Mouse (Mus musculus) myocyte (in vitro differentiated cells): ENCODE results near the gene Rcc2. TPM values are rescaled to one million over a fixed set of nuclear protein-coding genes. Genes with fewer than 3 reads are reported as not detected.

Source experiments
- H3K27me3 ChIP-seq: one replicate; pipeline ENCODE4 v1.6.1; 2011; ENCODE audit not compliant: control insufficient read depth, insufficient read depth, insufficient read length
- H3K36me3 ChIP-seq: one replicate; pipeline ENCODE4 v1.6.1; 2011; ENCODE audit not compliant: control insufficient read depth, insufficient read depth
- H3K4me2 ChIP-seq: one replicate; pipeline ENCODE4 v1.6.1; 2011; ENCODE audit warnings: low read depth, control low read depth
- H3K4me3 ChIP-seq: one replicate; pipeline ENCODE4 v1.5.1; 2011; ENCODE audit warnings: mild to moderate bottlenecking, control low read depth, moderate library complexity
- H3K79me2 ChIP-seq: one replicate; pipeline ENCODE4 v1.6.1; 2011; ENCODE audit not compliant: control insufficient read depth, insufficient read depth
- H3ac ChIP-seq: one replicate; pipeline ENCODE4 v1.6.1; 2011; ENCODE audit not compliant: control insufficient read depth, insufficient read length
- CEBPB ChIP-seq: IDR thresholded peaks from 2 replicates; pipeline ENCODE4 v1.6.1; 2011; ENCODE audit warnings: mild to moderate bottlenecking, moderate library complexity; ENCODE audit not compliant: poor library complexity, insufficient read depth, severe bottlenecking
- E2F4 ChIP-seq: IDR thresholded peaks from one replicate; pipeline ENCODE4 v1.6.1; 2011; ENCODE audit warnings: mild to moderate bottlenecking, control low read depth, moderate library complexity; ENCODE audit not compliant: insufficient read depth
- MAX ChIP-seq: IDR thresholded peaks from one replicate; pipeline ENCODE4 v1.6.1; 2011; ENCODE audit warnings: low read depth, mild to moderate bottlenecking, control low read depth
- MYOD1 ChIP-seq, 3 experiments: IDR thresholded peaks; one replicate each; pipeline ENCODE4 v1.6.1; 2011; ENCODE audit warnings: control low read depth in 2 of 3, low read depth in 2 of 3, mild to moderate bottlenecking in 2 of 3, moderate library complexity in 1 of 3; ENCODE audit not compliant: insufficient read length in 2 of 3, control insufficient read depth in 1 of 3
- MYOG ChIP-seq, 3 experiments: IDR thresholded peaks; one replicate each; pipeline ENCODE4 v1.6.1; 2011; ENCODE audit warnings: control low read depth in 2 of 3, low read depth in 2 of 3, mild to moderate bottlenecking in 2 of 3; ENCODE audit not compliant: insufficient read length in 2 of 3, control insufficient read depth in 1 of 3, insufficient read depth in 1 of 3
- POLR2A ChIP-seq: IDR thresholded peaks from one replicate; pipeline ENCODE4 v1.6.1; 2011; ENCODE audit warnings: low read depth, mild to moderate bottlenecking, control low read depth, moderate library complexity; ENCODE audit not compliant: insufficient read length
- POLR2AphosphoS2 ChIP-seq: IDR thresholded peaks from one replicate; pipeline ENCODE4 v1.6.1; 2011; ENCODE audit warnings: low read depth, control low read depth; ENCODE audit not compliant: insufficient read length
- REST ChIP-seq: IDR thresholded peaks from one replicate; pipeline ENCODE4 v1.6.1; 2011; ENCODE audit warnings: mild to moderate bottlenecking, control low read depth, moderate library complexity; ENCODE audit not compliant: insufficient read depth, insufficient read length
- SRF ChIP-seq: IDR thresholded peaks from one replicate; pipeline ENCODE4 v1.6.1; 2011; ENCODE audit warnings: low read depth; ENCODE audit not compliant: control insufficient read depth, insufficient read length
- TCF12 ChIP-seq: IDR thresholded peaks from one replicate; pipeline ENCODE4 v1.6.1; 2011; ENCODE audit warnings: mild to moderate bottlenecking, control low read depth; ENCODE audit not compliant: poor library complexity, insufficient read depth, severe bottlenecking
- TCF3 ChIP-seq: IDR thresholded peaks from one replicate; pipeline ENCODE4 v1.6.1; 2011; ENCODE audit warnings: low read depth, control low read depth; ENCODE audit not compliant: insufficient read length
- USF1 ChIP-seq: IDR thresholded peaks from one replicate; pipeline ENCODE4 v1.6.1; 2011; ENCODE audit warnings: low read depth, mild to moderate bottlenecking, control low read depth, moderate library complexity
- polyA plus RNA-seq: library from polyadenylated mRNA; unstranded; fragments of >200 nt; fragmentation: generic; extraction: Trizol; gene quantifications from one replicate; pipeline ENCODE4 v1.2.1, GENCODE M21; 2012; ENCODE audit warnings: missing spikeins

Rcc2 gene
- polyA plus RNA-seq, 1 experiment, result 167 TPM

DNA sequence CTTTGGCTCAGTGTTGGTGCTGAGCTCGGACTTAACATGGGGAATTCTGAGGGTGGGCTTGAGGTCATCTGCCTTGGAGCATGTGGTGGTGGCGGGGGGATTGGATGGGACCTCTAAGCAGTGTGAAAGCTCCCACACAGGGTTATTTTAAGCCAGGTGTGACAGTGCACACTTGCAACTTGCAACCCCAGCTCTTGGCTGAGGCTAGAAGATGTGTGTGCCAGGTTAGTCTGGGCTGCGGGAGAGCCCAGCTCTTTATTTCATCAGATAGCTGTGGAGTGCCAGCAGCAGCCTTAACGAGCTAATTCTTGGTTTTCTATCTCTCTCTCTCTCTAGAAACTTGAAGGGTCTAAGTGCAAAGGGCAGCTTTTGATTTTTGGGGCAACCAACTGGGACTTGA, 7.3 kb downstream of the Rcc2 start:
- Histone ChIP-seq H3K79me2 (peaks cover 57% of the 10 kb centered on the region), H3K4me3 (no peak overlapping the region), H3K27me3 (no peaks in the 10 kb centered on the region), H3K36me3 (peaks cover 7% of the 10 kb centered on the region), H3ac (no peak overlapping the region), H3K4me2 (peak overlapping the region; percentile 24)
- TF ChIP-seq SRF (no peak), TCF3 (no peak), REST (no peak), MYOG (IDR thresholded peaks at IDR 0.05; ENCODE audit: control insufficient read depth in 1 of 3, insufficient read depth in 1 of 3, insufficient read length in 2 of 3, low read depth in 2 of 3) (no peak), CEBPB (no peak), USF1 (no peak), POLR2A (no peak), E2F4 (no peak), MYOD1 (IDR thresholded peaks at IDR 0.05; ENCODE audit: control insufficient read depth in 1 of 3, insufficient read length in 2 of 3, low read depth in 2 of 3) (no peak), POLR2AphosphoS2 (no peak), TCF12 (no peak), MAX (no peak)

DNA sequence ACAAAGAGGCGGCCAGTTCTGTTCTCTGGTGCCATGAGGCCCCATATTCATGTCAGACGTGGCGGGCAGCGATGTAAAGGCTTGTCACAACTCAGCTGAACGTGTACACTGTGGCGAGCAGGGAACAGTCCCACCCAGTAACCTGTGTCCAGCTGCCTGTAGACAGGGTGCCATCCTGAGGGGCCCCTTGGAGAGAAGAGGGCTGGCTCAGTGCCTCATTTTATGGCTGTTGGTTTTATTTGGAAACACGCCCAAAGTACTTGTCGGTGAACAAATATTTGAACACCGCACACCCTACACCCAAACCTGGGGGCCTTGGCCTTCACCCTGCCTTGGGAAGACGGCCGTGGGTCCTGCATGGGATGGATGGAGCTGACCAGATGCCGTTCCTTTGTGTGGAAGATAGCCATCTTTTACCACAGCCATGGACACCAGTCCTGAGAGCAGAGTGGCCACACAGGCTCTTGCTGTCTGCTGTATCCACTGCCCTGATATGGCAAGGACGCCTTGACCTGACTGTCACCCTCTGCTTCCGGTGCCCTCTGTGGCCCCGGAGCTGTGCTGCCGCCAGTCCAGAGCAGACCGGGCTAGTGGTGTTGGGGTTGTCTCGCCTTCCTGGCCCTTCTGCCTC, 8.1 kb downstream of the Rcc2 start:
- Histone ChIP-seq H3K4me3 (no peak overlapping the region), H3K79me2 (peaks cover 51% of the 10 kb centered on the region), H3ac (no peak overlapping the region), H3K4me2 (peak overlapping the region; percentile 50), H3K27me3 (no peaks in the 10 kb centered on the region), H3K36me3 (peaks cover 9% of the 10 kb centered on the region)
- TF ChIP-seq MYOG (IDR thresholded peaks at IDR 0.05; ENCODE audit: control insufficient read depth in 1 of 3, insufficient read depth in 1 of 3, insufficient read length in 2 of 3, low read depth in 2 of 3) (no peak), CEBPB (no peak), REST (no peak), POLR2A (no peak), MAX (no peak), SRF (no peak), USF1 (no peak), E2F4 (no peak), POLR2AphosphoS2 (no peak), TCF3 (no peak), TCF12 (no peak), MYOD1 (IDR thresholded peaks at IDR 0.05; ENCODE audit: control insufficient read depth in 1 of 3, insufficient read length in 2 of 3, low read depth in 2 of 3) (no peak)

DNA sequence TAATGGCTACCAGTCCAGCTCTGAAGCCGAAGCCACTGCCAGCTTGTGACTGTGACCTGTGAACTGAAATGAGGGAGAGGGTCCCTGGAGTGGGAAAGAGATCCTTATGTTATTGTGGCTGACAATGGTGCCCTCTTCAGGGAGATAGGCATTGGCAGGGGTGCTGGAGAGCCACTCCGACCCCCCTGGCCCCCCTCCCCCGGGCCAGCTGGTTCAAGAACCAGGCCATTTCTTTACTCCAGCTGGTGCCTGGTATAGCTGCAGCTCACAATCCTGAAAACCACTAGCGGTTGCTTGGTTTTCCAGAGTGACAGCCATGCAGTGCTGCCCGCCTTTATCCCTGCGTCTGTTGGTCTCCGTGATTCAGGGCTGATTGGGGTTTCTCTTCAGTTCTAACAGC, 8.8 kb downstream of the Rcc2 start:
- Histone ChIP-seq H3ac (no peak overlapping the region), H3K36me3 (peaks cover 13% of the 10 kb centered on the region)

DNA sequence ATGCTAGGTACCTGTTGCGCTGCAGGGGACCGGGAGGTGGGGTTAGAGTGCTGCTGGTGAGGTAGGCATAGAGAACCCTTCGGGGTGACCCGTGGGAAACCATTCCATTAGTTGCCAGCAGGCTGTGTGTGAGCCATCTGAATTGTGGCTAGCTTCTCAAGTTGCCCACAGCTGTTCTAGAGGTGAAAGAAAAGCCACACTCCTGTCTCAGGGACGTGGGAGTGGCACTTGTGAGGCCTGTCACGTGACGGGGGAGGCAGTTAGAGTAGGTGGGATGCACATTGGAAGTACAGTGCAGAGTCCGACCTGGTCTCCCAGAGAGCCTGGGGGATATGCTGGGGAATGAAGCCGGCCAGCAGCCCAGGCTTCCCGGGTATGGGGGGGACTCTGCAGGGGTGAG, 9.3 kb downstream of the Rcc2 start:
- Histone ChIP-seq H3ac (no peak overlapping the region), H3K36me3 (peaks cover 18% of the 10 kb centered on the region)

More for the DNA sequence above, 8.8 kb downstream of the Rcc2 start:
- Histone ChIP-seq H3K27me3 (no peaks in the 10 kb centered on the region), H3K79me2 (peaks cover 44% of the 10 kb centered on the region), H3K4me2 (peak overlapping the region; percentile 50), H3K4me3 (no peak overlapping the region)
- TF ChIP-seq TCF3 (no peak), POLR2A (no peak), REST (no peak), POLR2AphosphoS2 (no peak), CEBPB (no peak), E2F4 (no peak), TCF12 (no peak), MYOG (IDR thresholded peaks at IDR 0.05; ENCODE audit: control insufficient read depth in 1 of 3, insufficient read depth in 1 of 3, insufficient read length in 2 of 3, low read depth in 2 of 3) (peak; percentile 39 to 86 (median 50)), MYOD1 (IDR thresholded peaks at IDR 0.05; ENCODE audit: control insufficient read depth in 1 of 3, insufficient read length in 2 of 3, low read depth in 2 of 3) (peak in 1 of 3 experiments; percentile 58), MAX (no peak), SRF (no peak), USF1 (no peak)

More for the DNA sequence above, 9.3 kb downstream of the Rcc2 start:
- Histone ChIP-seq H3K4me3 (no peak overlapping the region), H3K27me3 (no peaks in the 10 kb centered on the region), H3K79me2 (peaks cover 42% of the 10 kb centered on the region), H3K4me2 (peak overlapping the region; percentile 50)
- TF ChIP-seq SRF (no peak), TCF3 (peak; percentile 57), MYOD1 (IDR thresholded peaks at IDR 0.05; ENCODE audit: control insufficient read depth in 1 of 3, insufficient read length in 2 of 3, low read depth in 2 of 3) (peak; percentile 2 to 88 (median 82)), TCF12 (peak; percentile 48), E2F4 (no peak), POLR2A (no peak), MAX (no peak), CEBPB (no peak), POLR2AphosphoS2 (no peak), MYOG (IDR thresholded peaks at IDR 0.05; ENCODE audit: control insufficient read depth in 1 of 3, insufficient read depth in 1 of 3, insufficient read length in 2 of 3, low read depth in 2 of 3) (peak in 2 of 3 experiments; percentile 71 to 96), REST (no peak), USF1 (peak; percentile 67)
